Mouse (Mus musculus) thymus, postnatal 4 days (tissue): ENCODE measurements at regions not wholly inside any gene's neighbourhood (a gene's known extent, or its start where the extent isn't known, plus 50 kb on each side); places are given as distances from the start of the nearest gene placed in this dataset.
A peak's percentile ranks its signal among the peaks of the same experiment; 100 is the strongest.

Source experiments
- DNase-seq: peaks from one replicate; pipeline ENCODE4 v3.0.0; 2021

DNA sequence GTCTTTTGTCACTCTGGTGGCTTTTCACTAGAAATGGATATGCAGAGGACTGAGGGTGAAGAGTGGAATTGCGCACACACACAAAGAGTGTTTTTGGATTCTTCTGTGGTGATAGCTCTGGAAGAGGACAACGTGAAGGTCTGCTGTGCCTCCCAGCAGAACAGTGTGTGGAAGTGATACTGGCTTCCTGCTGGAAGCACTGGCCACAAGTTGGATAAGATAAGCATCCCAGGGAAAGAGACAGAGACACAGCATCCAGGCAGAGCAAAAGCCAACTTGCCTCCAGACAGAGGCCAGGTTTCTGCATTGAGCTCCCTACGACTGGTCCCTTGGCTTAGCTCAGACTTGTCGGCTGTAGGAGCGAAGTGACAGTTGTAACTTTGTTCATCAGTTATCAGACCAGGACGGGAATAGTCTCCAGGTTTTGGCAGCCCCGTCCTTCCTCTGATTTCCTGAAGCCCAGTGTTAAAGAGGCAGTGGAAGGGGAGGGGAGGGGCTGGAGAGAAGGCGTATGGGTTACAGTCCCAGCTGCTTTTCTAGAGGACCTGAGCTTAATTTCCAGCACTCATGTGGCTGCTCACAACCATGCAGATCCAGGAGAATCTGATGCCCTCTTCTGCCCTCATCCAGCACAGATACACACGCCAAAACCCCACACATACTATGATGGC is 89.2 kb downstream of the Tmem170b start:
- DNase-seq: no peak

- DNase-seq: no peak
These were observed 91.2 kb downstream of the Tmem170b start for GRCm38 (mm10) chr13:41696767-41697445.

DNA sequence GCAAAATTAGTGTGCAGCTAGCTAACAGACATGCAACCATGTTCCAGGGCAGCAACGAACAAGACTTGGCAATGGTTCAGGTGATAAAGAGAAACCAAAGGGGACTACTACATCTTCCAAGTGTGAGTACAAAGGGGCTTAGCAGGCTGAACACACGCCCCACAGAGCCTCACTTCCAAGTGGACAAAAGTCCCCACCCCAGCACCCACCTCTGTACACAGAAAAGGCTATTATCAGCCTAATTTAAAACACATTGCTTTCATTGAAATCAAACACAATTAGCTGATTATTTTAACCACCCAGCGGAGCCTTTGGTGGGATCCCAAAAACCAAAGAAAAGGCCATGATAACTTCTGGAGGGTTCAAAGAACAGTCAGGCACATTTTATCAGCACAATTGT is 95.6 kb downstream of the Tmem170b start:
- DNase-seq: no peak

- DNase-seq: no peak
These were observed 96.1 kb downstream of the Tmem170b start for GRCm38 (mm10) chr13:41701829-41702231.

- DNase-seq: no peak
These were observed 97.5 kb downstream of the Tmem170b start for GRCm38 (mm10) chr13:41703196-41703595.

DNA sequence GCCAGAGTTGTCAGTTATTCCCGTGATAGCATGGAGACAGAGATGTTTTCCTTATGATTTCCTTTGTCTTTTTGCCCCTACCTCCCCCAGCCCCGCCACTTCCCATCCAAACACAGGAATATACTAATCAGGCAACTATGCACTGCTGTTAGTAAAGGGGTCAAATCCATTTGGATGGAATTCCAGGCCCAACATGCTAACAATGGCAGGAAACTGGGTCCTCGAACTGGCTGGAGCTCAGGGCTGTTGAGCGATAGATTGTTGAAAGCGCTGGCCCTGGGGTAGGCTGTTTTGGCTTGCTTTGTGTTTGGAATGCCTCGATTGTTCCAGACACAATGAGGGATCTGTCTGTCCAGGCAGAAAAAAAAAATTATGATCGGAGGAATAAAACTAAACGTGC is 97.9 kb downstream of the Tmem170b start:
- no peak for DNase-seq

DNA sequence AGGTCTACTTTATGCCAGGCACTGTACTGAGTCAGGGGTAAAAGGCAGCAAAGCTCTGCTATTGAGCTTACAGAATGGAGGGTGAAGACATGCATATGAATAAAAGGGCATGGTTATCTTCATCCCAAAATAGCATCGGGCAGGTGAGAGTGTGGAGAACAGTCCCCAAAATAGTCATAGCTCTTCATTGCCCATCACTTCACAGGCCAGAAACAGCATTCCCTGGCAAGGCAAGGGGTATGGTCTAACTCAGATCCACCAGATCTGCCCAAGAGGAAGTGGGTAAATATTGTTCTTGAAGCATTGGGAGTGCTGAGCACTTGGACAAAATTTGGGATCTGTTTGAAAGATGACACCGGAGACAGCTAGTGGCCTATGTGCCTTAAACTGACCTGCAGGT is 99.1 kb downstream of the Tmem170b start:
- DNase-seq: no peak

DNA sequence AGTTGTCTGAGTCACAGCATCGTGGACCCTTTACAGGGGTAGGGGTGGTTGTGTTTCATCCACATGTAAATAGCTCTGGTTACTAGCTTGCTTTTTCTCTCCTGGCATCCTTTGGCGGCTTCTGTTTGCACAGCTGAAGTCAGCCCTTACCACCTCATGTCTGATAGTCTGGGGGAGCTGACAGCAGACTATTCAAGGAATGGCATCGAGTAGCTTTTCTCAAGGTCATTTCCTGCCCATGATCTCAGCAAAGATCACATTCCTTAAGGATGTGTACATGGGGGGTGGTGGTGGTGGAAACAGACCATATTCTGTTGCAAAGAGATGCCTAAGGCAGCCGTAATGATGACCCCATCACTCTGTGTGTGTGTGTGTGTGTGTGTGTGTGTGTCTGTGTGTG is 99.9 kb downstream of the Tmem170b start:
- DNase-seq: no peak

- DNase-seq: no peak
These were observed 102.1 kb downstream of the Tmem170b start for GRCm38 (mm10) chr13:41707811-41708210.

- DNase-seq: no peak
These were observed 103.4 kb downstream of the Tmem170b start for GRCm38 (mm10) chr13:41709071-41709470.

DNA sequence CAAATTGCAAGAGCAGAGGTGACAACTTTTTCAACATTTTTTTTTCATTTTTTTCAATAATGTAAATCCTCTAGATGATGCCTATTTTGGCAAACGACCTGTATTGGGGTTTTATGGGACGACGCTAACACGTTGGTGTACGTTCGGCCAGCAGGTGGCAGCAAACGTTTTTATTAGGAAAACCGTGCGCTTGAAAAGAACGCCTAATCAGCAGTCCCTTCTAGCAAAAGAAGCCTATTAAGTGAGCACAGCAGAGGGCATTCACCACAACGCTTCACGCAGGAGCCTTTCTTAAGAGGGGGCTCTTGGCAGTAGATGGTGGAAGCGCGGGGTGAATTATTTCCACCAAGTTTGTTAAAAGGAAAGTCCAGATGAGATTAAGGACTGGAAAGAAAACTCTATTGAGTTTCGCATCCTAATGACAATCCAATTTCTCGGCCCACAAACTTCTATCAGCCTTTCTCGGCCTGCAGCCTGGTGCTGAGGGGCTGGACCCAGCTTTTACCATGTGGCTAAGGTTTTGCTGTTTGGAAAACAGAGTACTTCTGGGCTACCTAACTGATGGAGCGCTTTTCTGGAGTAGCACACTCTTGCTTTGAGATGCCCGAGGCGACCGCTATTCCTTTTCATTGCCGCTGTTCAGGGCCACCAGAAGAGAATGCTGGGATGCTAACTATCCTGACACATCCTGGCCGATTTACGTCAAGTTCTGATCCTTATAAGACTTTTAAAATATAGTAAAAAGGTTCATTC is 103.9 kb downstream of the Tmem170b start:
- peak; percentile 90 for DNase-seq

DNA sequence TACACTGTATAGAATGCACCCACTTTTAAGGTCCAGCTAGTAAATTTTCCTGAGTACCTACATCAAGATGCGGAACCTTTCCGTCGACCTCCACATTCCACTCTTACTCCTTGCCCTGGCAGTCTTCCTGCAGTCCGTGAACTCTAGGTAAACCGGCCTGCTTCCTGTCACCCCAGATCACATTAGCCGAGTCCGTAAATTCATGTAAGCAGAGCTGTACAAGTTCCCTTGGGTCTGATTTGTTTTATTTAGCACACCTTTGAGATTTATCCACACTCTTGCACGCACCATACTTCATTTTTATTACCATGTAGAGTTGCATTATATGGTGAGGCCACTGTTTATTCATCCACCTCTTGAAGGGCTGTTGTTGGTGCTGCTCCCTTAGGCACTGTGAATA is 106.9 kb downstream of the Tmem170b start:
- DNase-seq: no peak
